Mouse (Mus musculus): ENCODE measurements around the gene Cfap221.

Cfap221 gene

GRCm38 (mm10) chr1:119902551-119903230, 94.3 kb downstream of the Cfap221 start:
- DNase-seq (ENCODE audit: low spot score) = no peak

GRCm38 (mm10) chr1:119899195-119900123, 97.6 kb downstream of the Cfap221 start:
- DNase-seq (ENCODE audit: low spot score) = peak; percentile 16

GRCm38 (mm10) chr1:119894936-119895335, 102.1 kb downstream of the Cfap221 start:
- DNase-seq (ENCODE audit: low spot score) = peak; percentile 34

GRCm38 (mm10) chr1:119893600-119893999, 103.4 kb downstream of the Cfap221 start:
- DNase-seq (ENCODE audit: low spot score) = no peak

- DNase-seq (ENCODE audit: low spot score) = no peak
Observed at GRCm38 (mm10) chr1:119892933-119893332, 104.1 kb downstream of the Cfap221 start.

GRCm38 (mm10) chr1:119891865-119892264, 105.2 kb downstream of the Cfap221 start:
- no peak for DNase-seq (ENCODE audit: low spot score)

GRCm38 (mm10) chr1:119891149-119891548, 105.9 kb downstream of the Cfap221 start:
- DNase-seq (ENCODE audit: low spot score) = no peak

GRCm38 (mm10) chr1:119889347-119889746, 107.7 kb downstream of the Cfap221 start:
- DNase-seq (ENCODE audit: low spot score) = no peak

- DNase-seq (ENCODE audit: low spot score) = no peak
Observed at GRCm38 (mm10) chr1:119886320-119886719, 110.7 kb downstream of the Cfap221 start.

- no peak for DNase-seq (ENCODE audit: low spot score)
Observed at GRCm38 (mm10) chr1:119884272-119884671, 112.8 kb downstream of the Cfap221 start.

- peak; percentile 26 for DNase-seq (ENCODE audit: low spot score)
Observed at GRCm38 (mm10) chr1:119878909-119879308, 118.1 kb downstream of the Cfap221 start.

- DNase-seq (ENCODE audit: low spot score) = no peak
Observed at GRCm38 (mm10) chr1:119877469-119877868, 119.6 kb downstream of the Cfap221 start.
